Mouse (Mus musculus) ES-E14 (cell line): ENCODE results near the gene Gnai2.

Source experiments
- CHD2 ChIP-seq: IDR thresholded peaks from 2 replicates; pipeline ENCODE4 v1.6.1; 2014; ENCODE audit warnings: mild to moderate bottlenecking, low read depth, low read length, inconsistent platforms
- MAFK ChIP-seq: IDR thresholded peaks from 2 replicates; pipeline ENCODE4 v1.6.1; 2014; ENCODE audit warnings: mild to moderate bottlenecking, low read depth, low read length, inconsistent platforms; ENCODE audit not compliant: insufficient read depth
- ZC3H11A ChIP-seq: IDR thresholded peaks from 2 replicates; pipeline ENCODE4 v1.6.1; 2012; ENCODE audit warnings: low read depth, mild to moderate bottlenecking, inconsistent platforms, low read length, borderline replicate concordance

DNA sequence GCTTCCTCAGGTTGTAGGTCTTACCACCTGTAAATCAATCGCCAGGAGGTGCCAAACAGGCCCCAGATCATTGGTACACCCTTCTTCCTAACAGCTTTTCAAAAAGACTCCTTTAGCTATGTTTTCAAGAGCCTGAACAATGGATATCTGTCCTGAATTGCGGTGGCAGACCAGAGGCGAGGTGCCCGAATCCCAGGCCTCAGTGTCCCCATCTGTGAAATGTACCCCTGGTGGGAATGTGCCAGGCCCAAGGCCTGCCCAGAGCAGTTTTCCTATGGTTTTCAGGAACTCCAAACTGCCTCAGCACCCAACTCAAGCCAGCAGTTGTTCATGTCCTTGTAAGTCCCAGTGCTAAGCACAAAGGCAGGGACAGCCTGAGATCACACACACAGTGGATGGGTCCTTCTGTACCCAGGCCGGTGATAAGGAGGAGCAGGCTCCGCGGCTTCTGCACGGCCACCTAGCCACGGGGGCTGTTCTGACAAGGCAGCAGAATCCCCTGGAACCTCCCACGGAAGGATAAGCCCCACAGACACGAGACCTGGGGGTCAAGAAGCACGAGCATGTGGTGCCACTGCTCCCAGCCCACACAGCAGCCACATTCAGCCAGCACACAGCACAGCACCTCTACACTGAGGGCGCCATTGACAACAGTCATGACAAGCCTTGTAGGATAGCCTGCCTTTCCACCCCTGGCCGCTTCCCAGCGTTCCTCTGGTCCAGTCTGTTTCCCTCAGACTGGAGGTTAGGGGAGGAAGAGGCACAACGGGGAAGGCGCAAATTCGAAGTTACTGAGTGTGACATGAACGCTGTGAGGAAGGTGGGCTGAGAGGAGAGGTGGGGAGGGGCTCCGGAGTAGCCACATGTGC is 7.5 kb downstream of the Gnai2 start:
- no peak for TF ChIP-seq ZC3H11A
- TF ChIP-seq CHD2, result no peak
- no peak for TF ChIP-seq MAFK
